Mouse (Mus musculus): ENCODE measurements around the gene Avpi1. TPM values are rescaled to one million over a fixed set of nuclear protein-coding genes. Genes with fewer than 3 reads are reported as not detected.
"Not testable (repeated sequence)": the region's sequence is repeated elsewhere in the genome, so short reads cannot be mapped to it uniquely, and the experiment has no call there.

The Avpi1 gene
- polyA plus RNA-seq, 1 experiment: 26.9 TPM

GRCm38 (mm10) chr19:42089748-42090595 lies 38.9 kb downstream of the Avpi1 start, which contains the start of gene Pi4k2a:
Pi4k2a (plus strand) TSS chr19:42090470.
- Histone ChIP-seq H3K4me1 (ENCODE audit: control insufficient read depth, insufficient read depth, low read length) (0 out of 2 replicates have a peak, but pooled peaks cover 4% of the 10 kb centered on the region), H3K4me3 (replicated peaks; ENCODE audit: insufficient read depth, low read depth, low read length) (peak within 1 kb of the TSS; percentile 61), H3K27me3 (ENCODE audit: control insufficient read depth, insufficient read depth, low read length) (no peaks in the 10 kb centered on the region), H3K27ac (ENCODE audit: insufficient read depth, low read length) (peak within 1 kb of the TSS; percentile 17; the same call in 1 of the 2 replicates)
- DNase-seq: peak; percentile 98 to 100
- WGBS: under 1% methylated on average over 52 of the region's 55 CpGs
- no peak for TF ChIP-seq CTCF (IDR thresholded peaks at IDR 0.05; ENCODE audit: borderline replicate concordance, insufficient read depth, low read depth, low read length)
- peak; percentile 42; the same call in 1 of the 2 replicates for TF ChIP-seq POLR2A (IDR thresholded peaks at IDR 0.05; ENCODE audit: borderline replicate concordance, insufficient read depth, low read length)

- Histone ChIP-seq H3K4me3 (replicated peaks; ENCODE audit: insufficient read depth, low read depth, low read length) (peak overlapping the region; percentile 20), H3K27ac (ENCODE audit: insufficient read depth, low read length) (peak overlapping the region; percentile 17; the same call in 1 of the 2 replicates), H3K4me1 (ENCODE audit: control insufficient read depth, insufficient read depth, low read length) (0 out of 2 replicates have a peak, but pooled peaks cover 4% of the 10 kb centered on the region), H3K27me3 (ENCODE audit: control insufficient read depth, insufficient read depth, low read length) (no peaks in the 10 kb centered on the region)
- no peak for TF ChIP-seq CTCF (IDR thresholded peaks at IDR 0.05; ENCODE audit: borderline replicate concordance, insufficient read depth, low read depth, low read length)
- TF ChIP-seq POLR2A (IDR thresholded peaks at IDR 0.05; ENCODE audit: borderline replicate concordance, insufficient read depth, low read length): peak; percentile 29; the same call in 1 of the 2 replicates
- peak; percentile 58 to 59 for DNase-seq
- WGBS: 21% methylated on average over 14 of the region's 14 CpGs
These were observed 39.6 kb downstream of the Avpi1 start for GRCm38 (mm10) chr19:42089103-42089747.

DNA sequence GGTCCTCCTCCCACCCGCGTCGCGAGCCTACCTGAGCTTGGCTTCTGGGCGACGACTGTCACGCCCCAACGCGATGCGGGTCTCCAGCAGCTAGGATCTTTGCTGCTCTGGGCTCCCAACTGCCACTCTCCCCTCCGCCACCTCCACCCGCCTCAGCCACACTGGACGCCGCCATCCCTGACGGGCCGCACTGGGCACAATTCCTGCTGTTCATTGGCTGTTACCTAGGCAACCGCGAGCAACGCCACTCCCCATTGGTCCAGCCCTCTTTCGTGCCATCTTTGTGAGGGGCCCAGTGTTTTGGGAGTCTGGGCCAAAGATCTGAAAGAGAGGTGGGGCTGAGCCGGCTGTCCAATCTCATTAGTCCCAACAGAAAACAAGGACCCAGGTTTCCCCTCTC lies 42.7 kb downstream of the Avpi1 start, which contains the start of gene Morn4:
TSS of gene Morn4 (minus strand) at position 192 of the 400 bp plus-strand sequence.
- TF ChIP-seq CTCF (IDR thresholded peaks at IDR 0.05; ENCODE audit: borderline replicate concordance, insufficient read depth, low read depth, low read length) (no peak), POLR2A (IDR thresholded peaks at IDR 0.05; ENCODE audit: borderline replicate concordance, insufficient read depth, low read length) (peak; percentile 83)
- peak within 1 kb of the TSS; percentile 98 for H3K4me3 ChIP-seq (replicated peaks; ENCODE audit: insufficient read depth, low read depth, low read length)

DNA sequence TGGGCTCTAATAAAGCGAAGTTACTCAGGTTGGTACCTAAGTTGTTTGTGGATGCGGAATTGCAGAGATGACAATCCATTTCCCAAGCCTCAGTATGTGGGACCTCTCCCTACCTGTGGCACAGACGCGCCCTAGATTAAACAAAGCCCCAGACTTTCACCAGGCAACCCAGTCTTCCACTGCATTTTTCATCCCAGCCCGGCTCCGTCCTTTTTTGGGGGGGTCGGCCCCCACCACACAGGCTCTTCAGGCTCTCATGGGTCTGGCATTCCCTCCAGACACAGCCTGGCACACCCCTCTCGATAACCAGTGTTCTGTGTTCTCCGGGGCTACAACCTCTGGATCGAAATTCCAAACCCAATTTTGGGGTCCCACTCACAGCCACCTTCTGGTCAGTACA lies 43.2 kb downstream of the Avpi1 start:
- H3K27me3 ChIP-seq (ENCODE audit: control insufficient read depth, insufficient read depth, low read length): no peaks in the 10 kb centered on the region
- peak overlapping the region; percentile 98 for H3K4me3 ChIP-seq (replicated peaks; ENCODE audit: insufficient read depth, low read depth, low read length)
- DNase-seq: no peak
- TF ChIP-seq POLR2A (IDR thresholded peaks at IDR 0.05; ENCODE audit: borderline replicate concordance, insufficient read depth, low read length) (no peak), CTCF (IDR thresholded peaks at IDR 0.05; ENCODE audit: borderline replicate concordance, insufficient read depth, low read depth, low read length) (no peak)
- peak overlapping the region; percentile 13; the same call in 1 of the 2 replicates for H3K27ac ChIP-seq (ENCODE audit: insufficient read depth, low read length)
- H3K4me1 ChIP-seq (ENCODE audit: control insufficient read depth, insufficient read depth, low read length): 0 out of 2 replicates have a peak, but pooled peaks cover 4% of the 10 kb centered on the region
- 4% methylated on average over 10 of the region's 10 CpGs for WGBS

More for the DNA sequence above, 42.7 kb downstream of the Avpi1 start, which contains the start of gene Morn4:
- peak; percentile 93 to 94 for DNase-seq
- Histone ChIP-seq H3K27ac (ENCODE audit: insufficient read depth, low read length) (peak within 1 kb of the TSS; percentile 13), H3K4me1 (ENCODE audit: control insufficient read depth, insufficient read depth, low read length) (0 out of 2 replicates have a peak, but pooled peaks cover 4% of the 10 kb centered on the region), H3K27me3 (ENCODE audit: control insufficient read depth, insufficient read depth, low read length) (no peaks in the 10 kb centered on the region)
- 0% methylated on average over 21 of the region's 21 CpGs for WGBS

- DNase-seq; H3K4me1 ChIP-seq (ENCODE audit: control insufficient read depth, insufficient read depth, low read length); H3K27ac ChIP-seq (ENCODE audit: insufficient read depth, low read length); H3K27me3 ChIP-seq (ENCODE audit: control insufficient read depth, insufficient read depth, low read length); H3K4me3 ChIP-seq (replicated peaks; ENCODE audit: insufficient read depth, low read depth, low read length): not testable (repeated sequence)
- WGBS: 94% methylated on average over 5 of the region's 5 CpGs
These were observed 47.2 kb downstream of the Avpi1 start for GRCm38 (mm10) chr19:42081613-42082012.

- no peak for TF ChIP-seq CTCF (IDR thresholded peaks at IDR 0.05; ENCODE audit: borderline replicate concordance, insufficient read depth, low read depth, low read length)
- TF ChIP-seq POLR2A (IDR thresholded peaks at IDR 0.05; ENCODE audit: borderline replicate concordance, insufficient read depth, low read length): no peak
- Histone ChIP-seq H3K27me3 (ENCODE audit: control insufficient read depth, insufficient read depth, low read length) (no peaks in the 10 kb centered on the region), H3K4me3 (replicated peaks; ENCODE audit: insufficient read depth, low read depth, low read length) (no peak overlapping the region), H3K27ac (ENCODE audit: insufficient read depth, low read length) (no peak overlapping the region), H3K4me1 (ENCODE audit: control insufficient read depth, insufficient read depth, low read length) (no peaks in the 10 kb centered on the region)
- no peak for DNase-seq
- WGBS: 63% methylated on average over 11 of the region's 11 CpGs
These were observed 48.4 kb downstream of the Avpi1 start for GRCm38 (mm10) chr19:42080469-42080868.

GRCm38 (mm10) chr19:42079950-42080349 lies 48.9 kb downstream of the Avpi1 start:
- H3K4me1 ChIP-seq (ENCODE audit: control insufficient read depth, insufficient read depth, low read length): no peaks in the 10 kb centered on the region
- DNase-seq: no peak
- WGBS: 74% methylated on average over 5 of the region's 5 CpGs
- TF ChIP-seq POLR2A (IDR thresholded peaks at IDR 0.05; ENCODE audit: borderline replicate concordance, insufficient read depth, low read length): no peak
- TF ChIP-seq CTCF (IDR thresholded peaks at IDR 0.05; ENCODE audit: borderline replicate concordance, insufficient read depth, low read depth, low read length): no peak
- no peak overlapping the region for H3K27ac ChIP-seq (ENCODE audit: insufficient read depth, low read length)
- H3K4me3 ChIP-seq (replicated peaks; ENCODE audit: insufficient read depth, low read depth, low read length): no peak overlapping the region
- no peaks in the 10 kb centered on the region for H3K27me3 ChIP-seq (ENCODE audit: control insufficient read depth, insufficient read depth, low read length)

Data from cerebellum, adult 2 months (tissue).